Mouse (Mus musculus) megakaryocyte, embryonic 14.5 days (primary cell): ENCODE results near the gene Gm28269. TPM values are rescaled to one million over a fixed set of nuclear protein-coding genes. Genes with fewer than 3 reads are reported as not detected.

Experiments used
- H3K27me3 ChIP-seq: replicated peaks from 2 replicates; pipeline ENCODE3; 2012; ENCODE audit warnings: inconsistent platforms
- H3K36me3 ChIP-seq: replicated peaks from 2 replicates; pipeline ENCODE3; 2012; ENCODE audit warnings: low read length, inconsistent platforms, mixed read lengths
- H3K4me1 ChIP-seq: 2 replicates; pipeline ENCODE4 v1.6.1; 2012; ENCODE audit warnings: inconsistent platforms
- H3K4me3 ChIP-seq: replicated peaks from 2 replicates; pipeline ENCODE3; 2012; ENCODE audit warnings: moderate library complexity, mild to moderate bottlenecking, inconsistent platforms
- H3K9me3 ChIP-seq: 2 replicates; pipeline ENCODE4 v1.6.1; 2012; ENCODE audit warnings: inconsistent platforms
- FLI1 ChIP-seq: IDR thresholded peaks from 2 replicates; pipeline ENCODE4 v1.6.1; 2012; ENCODE audit warnings: low read length, inconsistent platforms, mixed read lengths
- GATA1 ChIP-seq: IDR thresholded peaks from 3 replicates; pipeline ENCODE4 v1.6.1; 2012; ENCODE audit warnings: mixed read lengths, low read length, inconsistent platforms, borderline replicate concordance
- polyA plus RNA-seq: library from polyadenylated mRNA; stranded (reverse); fragments of >175 nt; gene quantifications from 2 replicates; pipeline ENCODE4 v1.2.3, GENCODE M21; 2012; ENCODE audit warnings: low replicate concordance; ENCODE audit not compliant: insufficient read depth

Gene Gm28269
- not detected in 2 replicates for polyA plus RNA-seq

DNA sequence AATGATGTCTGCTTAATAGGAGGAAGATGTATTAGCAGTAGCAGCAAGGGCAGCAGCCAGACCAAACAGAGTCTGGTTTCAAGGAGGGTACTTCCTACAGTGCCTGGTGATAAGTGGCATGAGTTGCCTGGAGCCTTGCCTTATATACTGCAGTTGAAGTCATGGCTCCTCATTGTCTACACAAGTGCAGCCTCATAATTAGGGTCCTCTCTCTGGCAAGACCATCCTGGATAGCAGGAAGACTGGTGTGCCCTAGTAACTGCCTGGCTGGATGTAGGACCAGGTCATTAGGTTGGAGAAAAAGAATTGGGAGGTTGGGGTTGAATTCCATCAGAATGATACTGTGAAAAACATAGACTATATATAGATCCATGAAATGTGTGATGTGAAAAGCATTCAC is at the start of gene Gm28269:
TSS of gene Gm28269 (minus strand) at position 101 of the 400 bp plus-strand sequence.
- H3K4me1 ChIP-seq = no peaks in the 10 kb centered on the region
- H3K9me3 ChIP-seq = no peaks in the 10 kb centered on the region
- peaks cover 1% of the 10 kb centered on the region for H3K27me3 ChIP-seq
- TF ChIP-seq FLI1 (no peak), GATA1 (no peak)
- H3K36me3 ChIP-seq = no peaks in the 10 kb centered on the region
- H3K4me3 ChIP-seq = no peak within 1 kb of the TSS

DNA sequence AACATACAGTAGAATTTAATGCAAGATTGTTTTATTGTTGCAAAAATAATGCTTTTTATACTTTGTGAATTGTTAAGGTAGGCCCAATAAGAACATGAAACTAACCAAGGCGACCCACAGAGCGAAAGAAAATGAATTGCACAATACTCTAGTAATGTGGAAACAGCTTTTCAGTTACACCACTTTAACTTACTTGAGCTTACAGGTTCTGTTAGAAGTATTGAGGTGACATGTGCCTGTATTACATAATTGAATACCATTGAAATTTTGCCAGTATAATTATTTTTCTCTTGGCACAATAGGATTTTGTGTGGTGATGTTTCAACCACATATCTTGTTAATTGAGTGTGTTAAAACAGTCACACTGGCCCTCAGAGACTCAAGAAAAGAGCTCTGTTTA is 28.0 kb downstream of the Gm28269 start:
- H3K4me1 ChIP-seq = no peaks in the 10 kb centered on the region
- no peak overlapping the region for H3K4me3 ChIP-seq
- TF ChIP-seq FLI1 = no peak
- peaks cover 5% of the 10 kb centered on the region; the same call in 1 of the 2 replicates for H3K9me3 ChIP-seq
- no peaks in the 10 kb centered on the region for H3K36me3 ChIP-seq
- H3K27me3 ChIP-seq = no peaks in the 10 kb centered on the region

DNA sequence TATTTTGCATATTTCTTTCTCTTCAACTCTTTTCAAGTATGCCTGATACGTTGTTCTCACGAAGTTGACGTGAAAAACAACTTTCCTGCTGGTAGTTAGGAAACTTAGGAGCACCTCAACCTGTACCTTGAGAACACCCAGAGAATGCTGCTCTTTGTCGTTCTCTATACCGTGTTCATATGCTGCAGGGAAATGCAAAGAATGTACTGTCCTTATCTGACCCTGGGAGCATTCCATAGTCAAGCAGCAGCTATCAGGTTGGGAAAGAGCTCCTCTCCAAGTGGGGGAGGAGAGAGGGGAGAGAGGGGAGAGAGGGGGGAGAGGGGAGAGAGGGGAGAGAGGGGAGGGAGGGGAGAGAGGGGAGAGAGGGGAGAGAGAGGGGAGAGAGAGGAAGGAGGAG is 29.6 kb downstream of the Gm28269 start:
- H3K4me3 ChIP-seq = no peak overlapping the region
- no peaks in the 10 kb centered on the region for H3K4me1 ChIP-seq
- no peaks in the 10 kb centered on the region for H3K36me3 ChIP-seq
- TF ChIP-seq FLI1 (no peak), GATA1 (no peak)
- no peaks in the 10 kb centered on the region for H3K27me3 ChIP-seq
- H3K9me3 ChIP-seq = peaks cover 5% of the 10 kb centered on the region; the same call in 1 of the 2 replicates

DNA sequence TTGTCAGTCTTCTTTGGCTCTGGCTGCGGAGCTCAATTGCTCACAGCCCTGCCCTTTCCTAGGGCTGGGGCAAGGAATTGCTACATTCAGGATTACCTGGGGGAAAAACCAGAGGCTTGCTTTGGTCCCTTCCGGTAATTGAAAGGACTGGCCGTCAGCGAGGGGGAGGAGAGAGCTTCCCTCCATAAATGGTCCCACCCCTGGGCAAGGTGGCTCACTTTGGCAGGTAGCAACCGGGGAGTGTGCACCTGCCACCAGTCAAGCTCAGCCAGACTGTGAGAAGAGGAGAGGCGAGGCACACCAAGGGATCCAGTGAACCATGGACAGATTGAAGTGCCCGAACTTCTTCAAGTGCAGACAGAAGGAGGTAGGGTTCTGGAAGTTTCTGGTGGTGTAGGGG is 30.1 kb downstream of the Gm28269 start, which contains the start of gene Slc6a14:
TSS of gene Slc6a14 (plus strand) at position 68 of the 400 bp plus-strand sequence.
- Histone ChIP-seq H3K4me1 (no peaks in the 10 kb centered on the region), H3K36me3 (no peaks in the 10 kb centered on the region), H3K27me3 (no peaks in the 10 kb centered on the region), H3K4me3 (no peak within 1 kb of the TSS), H3K9me3 (peaks cover 5% of the 10 kb centered on the region; the same call in 1 of the 2 replicates)
- TF ChIP-seq FLI1 (no peak), GATA1 (no peak)

DNA sequence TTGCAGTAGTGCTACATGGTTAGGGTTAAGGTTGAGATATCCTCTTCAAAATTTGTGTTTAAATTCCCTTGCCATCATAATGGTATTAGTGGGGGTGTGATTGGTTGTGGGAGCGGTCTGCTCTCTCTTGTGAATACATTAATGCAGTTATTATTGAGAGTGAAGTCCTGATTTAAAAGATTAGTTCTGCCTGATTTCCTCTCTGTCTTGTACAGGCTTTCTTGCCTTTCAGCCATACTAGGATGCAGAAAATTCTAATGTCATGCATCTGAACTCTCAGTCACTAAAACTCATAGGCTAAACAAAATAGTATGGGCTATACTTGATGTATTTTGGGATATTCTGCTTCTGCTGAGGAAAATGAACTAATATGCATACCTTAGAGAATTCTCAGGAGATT is 40.4 kb downstream of the Gm28269 start:
- Histone ChIP-seq H3K9me3 (0 out of 2 replicates have a peak, but pooled peaks cover 2% of the 10 kb centered on the region), H3K4me1 (no peaks in the 10 kb centered on the region)

DNA sequence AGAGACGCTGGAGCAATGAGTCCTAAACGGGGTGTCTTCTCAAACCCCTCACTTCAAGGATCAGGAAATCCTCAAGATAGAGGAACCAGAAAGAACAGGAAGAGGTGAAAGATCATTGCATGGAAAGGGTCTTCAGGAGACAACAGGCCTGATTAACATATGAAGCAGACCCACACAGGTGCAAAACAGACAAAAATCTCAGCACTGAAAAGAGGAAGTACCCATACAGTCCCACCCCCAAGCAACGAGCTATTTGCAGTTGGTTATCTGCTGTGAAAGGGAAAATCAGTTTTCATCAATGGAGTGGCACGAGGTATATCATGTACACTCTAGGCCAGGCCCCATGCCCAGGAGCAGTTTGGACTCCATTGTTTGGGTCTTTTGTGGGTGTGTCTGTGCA is 43.3 kb downstream of the Gm28269 start:
- Histone ChIP-seq H3K4me1 (no peaks in the 10 kb centered on the region), H3K36me3 (no peaks in the 10 kb centered on the region), H3K9me3 (0 out of 2 replicates have a peak, but pooled peaks cover 2% of the 10 kb centered on the region), H3K4me3 (no peak overlapping the region), H3K27me3 (no peaks in the 10 kb centered on the region)
- no peak for TF ChIP-seq FLI1
- no peak for TF ChIP-seq GATA1

More for the DNA sequence above, 40.4 kb downstream of the Gm28269 start:
- no peaks in the 10 kb centered on the region for H3K36me3 ChIP-seq
- no peak overlapping the region for H3K4me3 ChIP-seq
- TF ChIP-seq GATA1 (no peak), FLI1 (no peak)
- no peaks in the 10 kb centered on the region for H3K27me3 ChIP-seq

DNA sequence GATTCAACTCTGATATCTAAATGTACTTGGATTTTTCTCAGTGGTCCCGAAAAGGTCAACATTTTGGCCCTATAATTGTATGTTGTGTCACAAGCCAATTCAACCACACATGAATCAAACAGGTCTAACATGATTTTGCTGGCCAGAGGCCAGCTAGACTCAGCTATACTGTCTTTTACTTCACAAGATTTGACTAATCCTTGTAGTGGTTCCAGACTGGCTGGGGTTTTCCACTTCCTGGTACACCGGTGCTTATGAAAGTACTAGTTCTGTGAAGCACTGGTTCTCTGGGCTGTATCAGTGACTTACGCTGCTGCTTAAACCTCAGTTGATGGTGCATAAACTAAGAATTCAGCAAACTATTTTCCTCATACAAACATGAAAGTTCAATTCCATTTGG is 49.2 kb downstream of the Gm28269 start:
- Histone ChIP-seq H3K9me3 (no peaks in the 10 kb centered on the region), H3K4me3 (no peak overlapping the region), H3K27me3 (no peaks in the 10 kb centered on the region), H3K36me3 (no peaks in the 10 kb centered on the region), H3K4me1 (no peaks in the 10 kb centered on the region)
- no peak for TF ChIP-seq FLI1
- no peak for TF ChIP-seq GATA1

DNA sequence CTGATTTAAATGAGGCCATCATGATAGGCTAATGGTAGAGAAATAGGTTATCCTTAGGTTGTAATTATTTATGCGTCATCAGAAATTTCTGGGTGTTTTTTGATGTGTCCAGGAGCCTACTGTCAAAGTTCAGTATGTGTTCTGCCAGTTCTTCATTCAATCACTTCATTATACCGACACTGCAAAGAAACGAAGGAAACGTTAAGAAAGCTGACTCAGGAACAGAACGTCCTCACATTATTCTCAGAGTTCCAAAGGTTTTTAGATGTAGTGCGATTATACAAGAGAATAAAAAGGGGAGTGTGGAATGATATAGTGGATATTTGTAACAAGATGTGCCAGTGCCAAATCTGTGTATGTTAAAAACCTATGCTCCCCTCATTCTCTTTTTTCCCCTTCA is 49.7 kb downstream of the Gm28269 start:
- Histone ChIP-seq H3K36me3 (no peaks in the 10 kb centered on the region), H3K4me3 (no peak overlapping the region), H3K4me1 (no peaks in the 10 kb centered on the region), H3K27me3 (no peaks in the 10 kb centered on the region), H3K9me3 (no peaks in the 10 kb centered on the region)
- TF ChIP-seq FLI1 (no peak), GATA1 (no peak)

Other genes starting within 250 kb of the Gm28269 start
- gene Slc6a14, start 30.2 kb downstream of the Gm28269 start, polyA plus RNA-seq = not detected in 2 replicates